Mouse (Mus musculus): ENCODE results near the gene Trim58. TPM values are rescaled to one million over a fixed set of nuclear protein-coding genes. Genes with fewer than 3 reads are reported as not detected.

The Trim58 gene
- total and polyA plus RNA-seq, 2 experiments from 2014 or later = 0.19 TPM; not detected in 1

GRCm38 (mm10) chr11:58643350-58643749, 3.1 kb downstream of the Trim58 start:
- WGBS = 35% methylated on average over 6 of the region's 6 CpGs
- no peak overlapping the region for H3K27ac ChIP-seq (ENCODE audit: low read depth, low read length)
- ATAC-seq = no peak
- no peak overlapping the region for H3K4me2 ChIP-seq (ENCODE audit: low read depth)
- no peaks in the 10 kb centered on the region for H3K27me3 ChIP-seq (ENCODE audit: insufficient read depth, low read length)
- H3K4me1 ChIP-seq (ENCODE audit: insufficient read depth) = 0 out of 2 replicates have a peak, but pooled peaks cover 6% of the 10 kb centered on the region
- TF ChIP-seq CTCF (IDR thresholded peaks at IDR 0.05; ENCODE audit: low read depth) = peak; percentile 57
- peak; percentile 17 for DNase-seq
- H3K9ac ChIP-seq = no peak overlapping the region
- H3K4me3 ChIP-seq (ENCODE audit: low read depth, low read length) = no peak overlapping the region
- no peaks in the 10 kb centered on the region for H3K36me3 ChIP-seq (ENCODE audit: insufficient read depth)
- H3K9me3 ChIP-seq (ENCODE audit: low read length) = no peaks in the 10 kb centered on the region

DNA sequence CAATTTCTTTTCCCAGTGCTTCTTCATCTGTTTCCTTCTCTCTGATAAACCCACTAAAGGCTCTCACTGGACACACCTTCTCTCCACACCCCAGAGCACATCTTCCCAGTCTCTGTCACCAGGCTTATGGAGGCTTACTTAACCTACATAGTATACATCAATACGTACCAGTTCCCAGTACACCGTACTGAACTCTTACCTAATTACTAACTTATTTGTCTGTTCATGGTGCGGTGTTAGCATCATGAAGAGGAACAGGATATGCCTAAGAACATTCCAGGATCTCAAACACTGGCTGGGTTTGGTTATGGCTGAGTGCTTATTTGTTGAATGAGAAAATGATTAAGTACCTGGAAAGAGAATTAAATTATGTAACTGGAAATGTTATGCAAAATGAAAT, 14.9 kb downstream of the Trim58 start:
- H3K27me3 ChIP-seq (ENCODE audit: insufficient read depth, low read length) = no peaks in the 10 kb centered on the region
- TF ChIP-seq CTCF (IDR thresholded peaks at IDR 0.05; ENCODE audit: low read depth) = no peak
- H3K27ac ChIP-seq (ENCODE audit: low read depth, low read length) = no peak overlapping the region
- H3K9me3 ChIP-seq (ENCODE audit: low read length) = no peaks in the 10 kb centered on the region
- ATAC-seq (no peak), DNase-seq (no peak)
- H3K4me3 ChIP-seq (ENCODE audit: low read depth, low read length) = no peak overlapping the region
- H3K9ac ChIP-seq = no peak overlapping the region
- no peaks in the 10 kb centered on the region for H3K36me3 ChIP-seq (ENCODE audit: insufficient read depth)
- no peaks in the 10 kb centered on the region for H3K4me1 ChIP-seq (ENCODE audit: insufficient read depth)
- no peak overlapping the region for H3K4me2 ChIP-seq (ENCODE audit: low read depth)
- WGBS = 93% methylated on average over 3 of the region's 3 CpGs

GRCm38 (mm10) chr11:58658596-58658995, 18.3 kb downstream of the Trim58 start, which contains the start of gene Olfr322:
Olfr322 (plus strand) TSS chr11:58658782.
- ATAC-seq (no peak), DNase-seq (no peak)
- Histone ChIP-seq H3K4me2 (ENCODE audit: low read depth) (no peak within 1 kb of the TSS), H3K9me3 (ENCODE audit: low read length) (no peaks in the 10 kb centered on the region), H3K4me1 (ENCODE audit: insufficient read depth) (no peaks in the 10 kb centered on the region), H3K9ac (no peak within 1 kb of the TSS), H3K36me3 (ENCODE audit: insufficient read depth) (no peaks in the 10 kb centered on the region), H3K27me3 (ENCODE audit: insufficient read depth, low read length) (no peaks in the 10 kb centered on the region), H3K27ac (ENCODE audit: low read depth, low read length) (no peak within 1 kb of the TSS), H3K4me3 (ENCODE audit: low read depth, low read length) (no peak within 1 kb of the TSS)
- no peak for TF ChIP-seq CTCF (IDR thresholded peaks at IDR 0.05; ENCODE audit: low read depth)
- WGBS = 87% methylated on average over 4 of the region's 4 CpGs

GRCm38 (mm10) chr11:58669252-58669651, 29.0 kb downstream of the Trim58 start:
- DNase-seq (no peak), ATAC-seq (no peak)
- Histone ChIP-seq H3K9me3 (ENCODE audit: low read length) (no peaks in the 10 kb centered on the region), H3K9ac (no peak overlapping the region), H3K36me3 (ENCODE audit: insufficient read depth) (no peaks in the 10 kb centered on the region), H3K27me3 (ENCODE audit: insufficient read depth, low read length) (no peaks in the 10 kb centered on the region), H3K4me3 (ENCODE audit: low read depth, low read length) (no peak overlapping the region), H3K4me2 (ENCODE audit: low read depth) (no peak overlapping the region), H3K27ac (ENCODE audit: low read depth, low read length) (no peak overlapping the region), H3K4me1 (ENCODE audit: insufficient read depth) (no peaks in the 10 kb centered on the region)
- TF ChIP-seq CTCF (IDR thresholded peaks at IDR 0.05; ENCODE audit: low read depth) = no peak

DNA sequence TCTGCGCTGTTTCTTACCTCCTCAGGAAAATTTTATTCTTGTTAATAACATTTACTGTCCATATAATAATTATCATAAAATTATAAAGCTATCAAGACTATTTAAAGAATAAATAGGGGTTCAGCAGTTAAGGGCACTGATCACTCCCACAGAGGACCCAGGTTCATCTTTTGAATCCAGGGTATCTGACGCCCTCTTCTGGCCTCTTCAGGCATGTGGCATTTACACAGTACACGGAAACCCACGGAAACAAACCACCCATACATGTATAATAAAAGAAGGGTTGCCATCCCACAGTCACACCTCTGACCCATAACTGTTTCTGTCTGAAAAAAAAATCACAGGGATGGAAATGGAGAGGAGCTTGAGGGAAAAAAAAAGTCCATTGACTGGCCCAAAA, 31.6 kb downstream of the Trim58 start:
- no peak overlapping the region for H3K4me2 ChIP-seq (ENCODE audit: low read depth)
- no peaks in the 10 kb centered on the region for H3K9me3 ChIP-seq (ENCODE audit: low read length)
- no peaks in the 10 kb centered on the region for H3K27me3 ChIP-seq (ENCODE audit: insufficient read depth, low read length)
- no peak overlapping the region for H3K9ac ChIP-seq
- ATAC-seq = no peak
- H3K27ac ChIP-seq (ENCODE audit: low read depth, low read length) = no peak overlapping the region
- no peak for DNase-seq
- 55% methylated on average over 4 of the region's 4 CpGs for WGBS
- no peaks in the 10 kb centered on the region for H3K36me3 ChIP-seq (ENCODE audit: insufficient read depth)
- TF ChIP-seq CTCF (IDR thresholded peaks at IDR 0.05; ENCODE audit: low read depth) = peak; percentile 9; the same call in 1 of the 2 replicates
- no peak overlapping the region for H3K4me3 ChIP-seq (ENCODE audit: low read depth, low read length)
- no peaks in the 10 kb centered on the region for H3K4me1 ChIP-seq (ENCODE audit: insufficient read depth)

GRCm38 (mm10) chr11:58680799-58681198, 40.5 kb downstream of the Trim58 start, which contains the start of gene Olfr320:
Olfr320 (plus strand) TSS chr11:58681099.
- ATAC-seq (no peak), DNase-seq (no peak)
- Histone ChIP-seq H3K9me3 (ENCODE audit: low read length) (no peaks in the 10 kb centered on the region), H3K4me1 (ENCODE audit: insufficient read depth) (no peaks in the 10 kb centered on the region), H3K4me3 (ENCODE audit: low read depth, low read length) (no peak within 1 kb of the TSS), H3K9ac (no peak within 1 kb of the TSS), H3K36me3 (ENCODE audit: insufficient read depth) (no peaks in the 10 kb centered on the region), H3K27me3 (ENCODE audit: insufficient read depth, low read length) (no peaks in the 10 kb centered on the region), H3K4me2 (ENCODE audit: low read depth) (no peak within 1 kb of the TSS), H3K27ac (ENCODE audit: low read depth, low read length) (no peak within 1 kb of the TSS)
- WGBS = 84% methylated on average over 1 of the region's 1 CpGs
- TF ChIP-seq CTCF (IDR thresholded peaks at IDR 0.05; ENCODE audit: low read depth) = no peak

DNA sequence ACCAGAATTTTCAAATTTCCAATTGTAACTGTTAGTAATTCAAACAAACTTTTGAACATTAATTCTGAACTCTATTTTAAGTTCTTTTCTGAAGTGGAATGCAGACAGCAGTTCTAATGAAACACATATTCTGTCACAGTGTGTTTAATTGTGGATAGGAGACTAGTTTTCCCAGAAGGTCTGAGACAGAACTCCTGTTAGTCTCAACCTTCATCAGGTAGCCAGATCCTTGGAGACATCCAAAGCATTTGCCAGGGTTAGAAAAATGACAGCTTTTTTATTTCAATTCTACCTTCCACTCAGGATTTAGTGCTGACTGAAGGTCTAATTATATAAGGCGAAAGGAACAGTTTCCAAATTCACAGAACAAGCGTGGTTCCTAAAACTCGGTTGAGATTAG, 58.6 kb downstream of the Trim58 start, which contains the start of gene Olfr319:
Olfr319 (plus strand) TSS at position 301 of the 400 bp plus-strand sequence.
- H3K9me3 ChIP-seq (ENCODE audit: low read length) = peaks cover 4% of the 10 kb centered on the region; the same call in 1 of the 2 replicates
- ATAC-seq (no peak), DNase-seq (no peak)
- TF ChIP-seq CTCF (IDR thresholded peaks at IDR 0.05; ENCODE audit: low read depth) = no peak
- WGBS = 79% methylated on average over 3 of the region's 3 CpGs
- H3K27ac ChIP-seq (ENCODE audit: low read depth, low read length) = no peak within 1 kb of the TSS
- H3K36me3 ChIP-seq (ENCODE audit: insufficient read depth) = no peaks in the 10 kb centered on the region
- no peak within 1 kb of the TSS for H3K4me3 ChIP-seq (ENCODE audit: low read depth, low read length)
- H3K4me2 ChIP-seq (ENCODE audit: low read depth) = no peak within 1 kb of the TSS
- H3K4me1 ChIP-seq (ENCODE audit: insufficient read depth) = no peaks in the 10 kb centered on the region
- H3K27me3 ChIP-seq (ENCODE audit: insufficient read depth, low read length) = no peaks in the 10 kb centered on the region
- no peak within 1 kb of the TSS for H3K9ac ChIP-seq

Other genes with a start within 250 kb of the Trim58 start
- not detected in 2 replicates for gene 1810065E05Rik, start 219.4 kb upstream of the Trim58 start, total RNA-seq (2014; rRNA removed)
- not detected in 2 replicates for gene 1810065E05Rik, start 219.4 kb upstream of the Trim58 start, polyA plus RNA-seq (2015; fragmentation: Nextera tagmentation; extraction: Ambion mirVana)
- gene Gm12253, start 207.9 kb upstream of the Trim58 start, total RNA-seq (2014; rRNA removed) = not detected in 2 replicates
- not detected in 2 replicates for gene Gm12253, start 207.9 kb upstream of the Trim58 start, polyA plus RNA-seq (2015; fragmentation: Nextera tagmentation; extraction: Ambion mirVana)
- gene Lypd9, start 187.5 kb upstream of the Trim58 start, total RNA-seq (2014; rRNA removed) = not detected in 2 replicates
- gene Lypd9, start 187.5 kb upstream of the Trim58 start, polyA plus RNA-seq (2015; fragmentation: Nextera tagmentation; extraction: Ambion mirVana) = not detected in 2 replicates
- gene Olfr30, start 178.2 kb upstream of the Trim58 start, total RNA-seq (2014; rRNA removed) = not detected in 2 replicates
- gene Olfr30, start 178.2 kb upstream of the Trim58 start, polyA plus RNA-seq (2015; fragmentation: Nextera tagmentation; extraction: Ambion mirVana) = not detected in 2 replicates
- gene Olfr332, start 147.9 kb upstream of the Trim58 start, total RNA-seq (2014; rRNA removed) = not detected in 2 replicates
- gene Olfr332, start 147.9 kb upstream of the Trim58 start, polyA plus RNA-seq (2015; fragmentation: Nextera tagmentation; extraction: Ambion mirVana) = 0.29 TPM in 1 of 2 replicates, not detected in the other
- gene Olfr331, start 137.9 kb upstream of the Trim58 start, total RNA-seq (2014; rRNA removed) = not detected in 2 replicates
- not detected in 2 replicates for gene Olfr331, start 137.9 kb upstream of the Trim58 start, polyA plus RNA-seq (2015; fragmentation: Nextera tagmentation; extraction: Ambion mirVana)
- 0.24 TPM in 1 of 2 replicates, not detected in the other for gene Olfr330, start 105.6 kb upstream of the Trim58 start, total RNA-seq (2014; rRNA removed)
- gene Olfr330, start 105.6 kb upstream of the Trim58 start, polyA plus RNA-seq (2015; fragmentation: Nextera tagmentation; extraction: Ambion mirVana) = not detected in 2 replicates
- gene Olfr329-ps, start 94.0 kb upstream of the Trim58 start, total RNA-seq (2014; rRNA removed) = not detected in 2 replicates
- gene Olfr329-ps, start 94.0 kb upstream of the Trim58 start, polyA plus RNA-seq (2015; fragmentation: Nextera tagmentation; extraction: Ambion mirVana) = not detected in 2 replicates
- not detected in 2 replicates for gene Olfr328, start 84.8 kb upstream of the Trim58 start, total RNA-seq (2014; rRNA removed)
- not detected in 2 replicates for gene Olfr328, start 84.8 kb upstream of the Trim58 start, polyA plus RNA-seq (2015; fragmentation: Nextera tagmentation; extraction: Ambion mirVana)
- gene Olfr224, start 69.9 kb upstream of the Trim58 start, total RNA-seq (2014; rRNA removed) = not detected in 2 replicates
- 0.10 TPM in 1 of 2 replicates, not detected in the other for gene Olfr224, start 69.9 kb upstream of the Trim58 start, polyA plus RNA-seq (2015; fragmentation: Nextera tagmentation; extraction: Ambion mirVana)
- gene Olfr325, start 62.7 kb upstream of the Trim58 start, total RNA-seq (2014; rRNA removed) = not detected in 2 replicates
- not detected in 2 replicates for gene Olfr325, start 62.7 kb upstream of the Trim58 start, polyA plus RNA-seq (2015; fragmentation: Nextera tagmentation; extraction: Ambion mirVana)
- gene Olfr324, start 45.4 kb upstream of the Trim58 start, total RNA-seq (2014; rRNA removed) = not detected in 2 replicates
- 0.13 TPM in 1 of 2 replicates, not detected in the other for gene Olfr324, start 45.4 kb upstream of the Trim58 start, polyA plus RNA-seq (2015; fragmentation: Nextera tagmentation; extraction: Ambion mirVana)
- gene 2210407C18Rik, start 24.4 kb upstream of the Trim58 start, total RNA-seq (2014; rRNA removed) = not detected in 2 replicates
- not detected in 2 replicates for gene 2210407C18Rik, start 24.4 kb upstream of the Trim58 start, polyA plus RNA-seq (2015; fragmentation: Nextera tagmentation; extraction: Ambion mirVana)
- gene Olfr323, start 10.0 kb upstream of the Trim58 start, total RNA-seq (2014; rRNA removed) = not detected in 2 replicates
- not detected in 2 replicates for gene Olfr323, start 10.0 kb upstream of the Trim58 start, polyA plus RNA-seq (2015; fragmentation: Nextera tagmentation; extraction: Ambion mirVana)
- not detected in 2 replicates for gene Olfr322, start 18.3 kb downstream of the Trim58 start, total RNA-seq (2014; rRNA removed)
- gene Olfr322, start 18.3 kb downstream of the Trim58 start, polyA plus RNA-seq (2015; fragmentation: Nextera tagmentation; extraction: Ambion mirVana) = not detected in 2 replicates
- gene Olfr320, start 40.6 kb downstream of the Trim58 start, total RNA-seq (2014; rRNA removed) = not detected in 2 replicates
- gene Olfr320, start 40.6 kb downstream of the Trim58 start, polyA plus RNA-seq (2015; fragmentation: Nextera tagmentation; extraction: Ambion mirVana) = not detected in 2 replicates
- not detected in 2 replicates for gene Olfr319, start 58.7 kb downstream of the Trim58 start, total RNA-seq (2014; rRNA removed)
- gene Olfr319, start 58.7 kb downstream of the Trim58 start, polyA plus RNA-seq (2015; fragmentation: Nextera tagmentation; extraction: Ambion mirVana) = not detected in 2 replicates
- gene Olfr318, start 83.5 kb downstream of the Trim58 start, total RNA-seq (2014; rRNA removed) = not detected in 2 replicates
- not detected in 2 replicates for gene Olfr318, start 83.5 kb downstream of the Trim58 start, polyA plus RNA-seq (2015; fragmentation: Nextera tagmentation; extraction: Ambion mirVana)
- 0.15 and 0.81 TPM in 2 replicates for gene Olfr317, start 98.7 kb downstream of the Trim58 start, total RNA-seq (2014; rRNA removed)
- gene Olfr317, start 98.7 kb downstream of the Trim58 start, polyA plus RNA-seq (2015; fragmentation: Nextera tagmentation; extraction: Ambion mirVana) = 0.12 and 0.13 TPM in 2 replicates
- gene Olfr316, start 112.3 kb downstream of the Trim58 start, total RNA-seq (2014; rRNA removed) = not detected in 2 replicates
- gene Olfr316, start 112.3 kb downstream of the Trim58 start, polyA plus RNA-seq (2015; fragmentation: Nextera tagmentation; extraction: Ambion mirVana) = 0.16 TPM in 1 of 2 replicates, not detected in the other
- 0.29 TPM in 1 of 2 replicates, not detected in the other for gene Olfr315, start 132.7 kb downstream of the Trim58 start, total RNA-seq (2014; rRNA removed)
- gene Olfr315, start 132.7 kb downstream of the Trim58 start, polyA plus RNA-seq (2015; fragmentation: Nextera tagmentation; extraction: Ambion mirVana) = not detected in 2 replicates
- gene Olfr314, start 142.5 kb downstream of the Trim58 start, total RNA-seq (2014; rRNA removed) = not detected in 2 replicates
- not detected in 2 replicates for gene Olfr314, start 142.5 kb downstream of the Trim58 start, polyA plus RNA-seq (2015; fragmentation: Nextera tagmentation; extraction: Ambion mirVana)
- gene Fam183b, start 161.5 kb downstream of the Trim58 start, total RNA-seq (2014; rRNA removed) = 8.0 and 8.6 TPM in 2 replicates
- 8.6 and 12.0 TPM in 2 replicates for gene Fam183b, start 161.5 kb downstream of the Trim58 start, polyA plus RNA-seq (2015; fragmentation: Nextera tagmentation; extraction: Ambion mirVana)
- not detected in 2 replicates for gene Olfr313, start 174.5 kb downstream of the Trim58 start, total RNA-seq (2014; rRNA removed)
- not detected in 2 replicates for gene Olfr313, start 174.5 kb downstream of the Trim58 start, polyA plus RNA-seq (2015; fragmentation: Nextera tagmentation; extraction: Ambion mirVana)
- gene Olfr312, start 188.8 kb downstream of the Trim58 start, total RNA-seq (2014; rRNA removed) = not detected in 2 replicates
- not detected in 2 replicates for gene Olfr312, start 188.8 kb downstream of the Trim58 start, polyA plus RNA-seq (2015; fragmentation: Nextera tagmentation; extraction: Ambion mirVana)
- not detected in 2 replicates for gene Olfr311, start 198.8 kb downstream of the Trim58 start, total RNA-seq (2014; rRNA removed)
- not detected in 2 replicates for gene Olfr311, start 198.8 kb downstream of the Trim58 start, polyA plus RNA-seq (2015; fragmentation: Nextera tagmentation; extraction: Ambion mirVana)
- gene Gm12258, start 206.7 kb downstream of the Trim58 start, total RNA-seq (2014; rRNA removed) = 22.6 and 22.8 TPM in 2 replicates
- gene Gm12258, start 206.7 kb downstream of the Trim58 start, polyA plus RNA-seq (2015; fragmentation: Nextera tagmentation; extraction: Ambion mirVana) = 6.2 and 10.2 TPM in 2 replicates
- 8.5 and 8.8 TPM in 2 replicates for gene 2810021J22Rik, start 226.8 kb downstream of the Trim58 start, total RNA-seq (2014; rRNA removed)
- 5.3 and 8.2 TPM in 2 replicates for gene 2810021J22Rik, start 226.8 kb downstream of the Trim58 start, polyA plus RNA-seq (2015; fragmentation: Nextera tagmentation; extraction: Ambion mirVana)

Measured in forebrain, postnatal 0 days (tissue).